Mouse (Mus musculus): ENCODE data around the gene Phlda1. TPM values are rescaled to one million over a fixed set of nuclear protein-coding genes. Genes with fewer than 3 reads are reported as not detected.

Gene Phlda1
- total RNA-seq, 4 experiments from 2014 or later = 18.7 to 22.0 (median 20.2) TPM

GRCm38 (mm10) chr10:111527057-111527456 lies 21.0 kb downstream of the Phlda1 start:
- DNase-seq (ENCODE audit: low spot score in 2 of 2) = peak in 1 of 2 experiments; percentile 40

DNA sequence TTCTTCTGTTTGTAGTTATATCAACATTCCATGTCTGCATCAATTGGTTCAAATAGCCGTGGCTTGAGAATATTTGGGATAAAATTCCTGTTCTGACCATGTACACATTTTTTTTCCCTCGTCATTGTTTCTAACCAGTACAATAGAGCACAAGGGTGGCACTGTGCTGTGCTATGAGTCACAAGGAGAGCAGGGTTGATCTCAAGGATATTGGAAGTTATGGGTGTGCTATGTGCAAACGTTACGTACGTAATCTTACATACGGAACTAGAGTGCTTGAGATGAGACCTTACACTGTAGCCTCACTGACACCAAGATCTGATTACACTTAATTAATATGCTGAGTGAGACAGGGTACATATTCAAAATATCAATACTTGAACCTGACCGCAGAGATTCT lies 21.5 kb downstream of the Phlda1 start:
- DNase-seq (ENCODE audit: low spot score in 2 of 2) = no peak

DNA sequence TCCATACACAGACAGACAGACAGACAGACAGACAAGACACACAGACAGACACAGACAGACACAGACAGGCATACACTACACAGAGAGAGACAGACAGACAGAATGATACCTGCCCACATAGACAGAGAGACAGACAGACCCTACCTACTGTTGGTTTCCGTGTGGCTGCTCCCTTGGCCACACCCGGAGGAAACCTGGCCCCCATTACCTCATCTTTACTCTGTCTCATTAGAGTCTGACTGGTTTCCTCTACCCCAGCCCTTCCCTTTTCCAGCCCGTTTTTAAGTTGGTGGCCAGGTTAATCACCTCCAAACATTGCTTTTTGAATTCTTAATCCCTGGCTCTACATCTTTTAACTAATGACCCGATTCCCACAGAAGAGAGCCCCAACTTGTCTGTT lies 22.2 kb downstream of the Phlda1 start:
- no peak for DNase-seq (ENCODE audit: low spot score in 2 of 2)

- no peak for DNase-seq (ENCODE audit: low spot score in 2 of 2)
Observed at GRCm38 (mm10) chr10:111530398-111530797, 24.3 kb downstream of the Phlda1 start.

GRCm38 (mm10) chr10:111534691-111535090 lies 28.6 kb downstream of the Phlda1 start:
- DNase-seq (ENCODE audit: low spot score in 2 of 2) = no peak

DNA sequence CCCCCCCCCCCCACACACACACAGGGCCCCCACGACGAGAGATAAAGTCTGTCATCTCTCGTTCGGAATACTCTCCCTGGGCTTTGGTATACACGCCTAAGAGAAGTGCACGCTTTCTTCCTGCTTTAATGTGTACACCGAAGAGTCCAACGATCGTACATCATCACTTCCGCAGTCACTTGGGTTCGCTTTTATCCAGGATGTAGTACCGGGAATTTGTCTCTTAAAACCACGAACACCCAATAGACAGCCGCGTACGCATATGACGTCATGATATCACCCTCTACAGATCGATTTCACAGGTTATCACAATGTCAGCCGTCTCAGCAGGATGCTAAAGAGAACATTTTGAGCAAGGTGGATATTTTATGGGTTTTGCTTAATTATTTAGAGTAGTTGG lies 31.3 kb downstream of the Phlda1 start:
- no peak for DNase-seq (ENCODE audit: low spot score in 2 of 2)

DNA sequence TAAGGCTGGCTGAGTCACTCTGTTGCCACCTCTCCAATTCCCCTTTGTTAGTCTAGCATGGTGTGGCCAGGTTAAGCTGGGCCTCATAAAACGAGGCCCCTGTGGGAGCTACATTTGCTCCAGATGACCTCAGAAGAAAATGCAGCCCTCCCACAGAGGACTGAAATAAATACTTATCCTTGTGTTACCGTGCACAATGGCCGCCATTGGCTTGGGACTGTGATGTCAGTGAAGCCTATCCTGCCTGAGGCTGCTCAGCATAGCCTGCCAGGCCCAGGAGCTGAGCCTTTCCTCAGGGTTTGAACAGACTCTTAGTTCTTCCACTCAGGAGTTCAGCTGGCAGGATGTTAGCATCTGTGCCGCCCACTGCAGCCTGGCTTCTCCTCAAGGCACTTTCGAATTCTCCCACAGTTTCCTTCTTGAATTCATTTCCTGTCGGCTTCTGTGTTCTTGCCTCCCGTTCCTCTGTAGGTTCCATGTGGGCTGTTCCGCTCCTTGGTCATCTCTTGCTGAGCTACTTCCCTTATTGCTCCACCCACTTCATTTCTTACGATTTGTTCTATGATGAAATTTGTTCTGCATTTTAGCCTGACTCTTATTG lies 33.7 kb downstream of the Phlda1 start:
- DNase-seq (ENCODE audit: low spot score in 2 of 2) = peak; percentile 55 to 57

DNA sequence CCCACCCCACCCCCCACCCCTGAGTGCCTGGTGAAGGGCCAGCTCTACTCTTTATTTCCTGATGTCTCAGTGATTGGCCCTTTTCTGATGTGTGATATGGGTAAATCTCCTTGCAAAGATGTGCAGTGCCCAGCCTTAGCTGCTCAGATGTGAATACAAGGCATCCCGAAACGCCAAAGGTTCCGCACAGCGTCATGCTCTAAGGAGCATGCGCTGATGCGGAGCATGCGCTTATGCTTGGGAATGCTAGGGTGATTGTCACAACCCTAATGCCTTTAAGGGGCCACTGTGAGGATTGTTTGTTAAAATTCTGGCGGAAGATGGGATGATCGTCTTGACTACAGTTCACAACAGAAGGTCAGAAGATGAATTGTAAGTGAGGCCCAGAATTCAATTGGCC lies 34.6 kb downstream of the Phlda1 start:
- DNase-seq (ENCODE audit: low spot score in 2 of 2) = no peak

DNA sequence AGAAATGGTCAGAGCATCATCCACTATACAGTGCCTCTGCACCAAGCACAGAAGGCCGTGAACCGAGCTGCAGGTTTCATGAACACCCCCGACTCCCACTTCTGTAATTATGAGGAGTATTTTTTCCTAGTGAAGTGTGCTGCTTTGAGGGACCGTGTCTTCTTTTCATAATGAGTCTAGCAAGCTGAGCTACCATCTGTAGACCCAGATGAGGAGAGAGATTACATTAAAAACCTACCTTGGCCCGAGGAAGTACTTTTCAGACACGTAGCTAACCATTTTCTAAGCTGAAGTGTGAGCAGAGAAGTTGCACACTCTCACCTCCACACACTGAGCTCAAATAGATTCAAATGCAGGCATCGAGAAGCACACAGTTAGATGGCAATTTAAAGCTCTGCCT lies 37.0 kb downstream of the Phlda1 start:
- peak in 1 of 2 experiments; percentile 15 for DNase-seq (ENCODE audit: low spot score in 2 of 2)

- no peak for DNase-seq (ENCODE audit: low spot score in 2 of 2)
Observed at GRCm38 (mm10) chr10:111543781-111544260, 37.7 kb downstream of the Phlda1 start.

GRCm38 (mm10) chr10:111544311-111544710 lies 38.2 kb downstream of the Phlda1 start:
- DNase-seq (ENCODE audit: low spot score in 2 of 2) = no peak

DNA sequence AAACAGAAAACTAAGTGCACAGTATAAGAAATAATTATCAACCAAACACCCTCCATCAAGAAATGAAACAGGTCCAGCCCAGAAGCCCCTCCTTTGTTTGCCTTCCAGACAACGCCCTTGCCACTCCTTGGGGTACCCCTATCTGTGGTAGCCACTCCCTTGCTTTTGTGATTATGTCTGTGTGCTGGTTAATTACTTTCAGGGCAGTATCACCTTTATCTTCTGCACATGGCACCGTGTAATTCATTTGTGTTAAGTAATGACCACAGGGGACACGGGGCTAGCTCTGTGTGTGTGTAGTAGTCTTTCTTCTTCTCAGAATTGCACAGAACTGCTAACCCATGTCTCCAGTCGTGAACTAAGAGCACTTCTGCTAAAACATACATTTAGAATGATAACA lies 39.6 kb downstream of the Phlda1 start:
- no peak for DNase-seq (ENCODE audit: low spot score in 2 of 2)

DNA sequence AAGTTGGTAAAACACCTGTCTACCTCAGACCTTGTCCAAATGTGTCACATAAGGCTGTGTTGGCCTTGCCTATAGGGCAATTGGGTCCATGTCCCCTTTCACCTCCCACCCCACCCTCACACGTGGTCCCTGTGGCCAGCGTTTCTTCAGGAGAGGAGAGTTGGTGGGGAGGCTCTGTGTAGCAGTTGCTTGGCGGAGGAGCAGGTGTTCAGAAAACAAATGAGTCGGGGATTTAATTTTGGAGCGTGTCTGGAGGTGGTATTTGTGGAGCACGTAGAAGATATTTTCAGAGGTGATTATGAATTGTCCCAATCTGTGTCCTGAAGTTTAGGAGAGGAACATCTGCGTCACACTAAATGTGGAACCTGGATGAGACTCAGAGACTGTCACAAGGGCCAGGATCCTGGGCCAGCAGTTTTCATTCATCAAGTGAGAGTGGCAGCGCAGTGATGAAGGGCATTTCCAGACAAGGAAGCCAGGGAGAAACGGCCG lies 41.8 kb downstream of the Phlda1 start:
- no peak for DNase-seq (ENCODE audit: low spot score in 2 of 2)

- no peak for DNase-seq (ENCODE audit: low spot score in 2 of 2)
Observed at GRCm38 (mm10) chr10:111550075-111550695, 44.1 kb downstream of the Phlda1 start.

DNA sequence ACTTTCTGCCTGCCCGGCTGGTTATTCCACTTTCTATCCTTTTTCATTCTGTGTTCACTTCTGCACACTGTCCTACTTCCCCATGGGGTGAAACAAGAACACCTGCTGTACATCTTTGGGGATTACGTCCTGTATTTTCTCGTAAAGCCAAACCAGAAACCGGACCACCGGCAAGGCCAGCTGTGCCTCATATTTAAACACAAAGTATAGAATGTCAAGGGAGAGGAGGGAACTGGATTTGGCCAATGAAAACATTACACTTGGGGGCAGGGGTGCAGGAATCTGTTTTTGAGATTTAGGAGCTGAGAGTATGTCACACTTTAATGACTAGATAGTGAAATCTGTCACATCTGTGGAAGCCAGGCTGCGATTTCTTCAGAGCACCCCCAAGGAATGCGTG lies 47.6 kb downstream of the Phlda1 start:
- DNase-seq (ENCODE audit: low spot score in 2 of 2) = no peak

- no peak for DNase-seq (ENCODE audit: low spot score in 2 of 2)
Observed at GRCm38 (mm10) chr10:111554651-111555050, 48.6 kb downstream of the Phlda1 start.

DNA sequence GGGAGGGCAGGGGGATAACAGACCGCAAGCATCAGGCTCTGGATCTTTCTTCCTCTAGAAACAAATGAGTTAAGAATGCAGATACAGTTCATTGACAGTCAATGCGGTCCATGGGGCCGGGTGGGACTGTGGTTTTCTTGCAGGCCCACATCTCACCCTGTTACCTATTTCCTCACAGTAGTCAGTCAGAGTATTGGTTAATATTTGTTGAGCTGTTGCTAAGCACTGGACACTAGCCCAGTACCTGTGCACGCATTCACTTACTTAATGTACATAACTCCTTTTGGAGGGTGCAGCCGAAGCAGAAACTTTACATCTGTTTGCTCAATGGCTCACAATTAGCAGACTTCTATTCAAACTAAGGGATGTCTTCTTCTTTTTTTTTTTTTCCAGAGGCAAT lies 52.1 kb downstream of the Phlda1 start:
- DNase-seq (ENCODE audit: low spot score in 2 of 2) = no peak

Other genes with a start within 250 kb of the Phlda1 start
- gene Bbs10, start 207.6 kb upstream of the Phlda1 start, total RNA-seq (2022) = 1 to 10 TPM; 5.2 to 6.0 (median 5.7) TPM
- 100 to 1,000 TPM; 154 to 164 (median 156) TPM for gene Nap1l1, start 33.1 kb upstream of the Phlda1 start, total RNA-seq (2022)

All from layer of hippocampus, adult 8-10 months (tissue).